Mouse (Mus musculus) T-cell, adult 2 months (primary cell): ENCODE measurements around the gene Tbc1d16.
A peak's percentile ranks its signal among the peaks of the same experiment; 100 is the strongest.

Source experiments
- DNase-seq: peaks from one replicate; pipeline ENCODE4 v3.0.0; 2022; ENCODE audit warnings: low spot score

The Tbc1d16 gene

DNA sequence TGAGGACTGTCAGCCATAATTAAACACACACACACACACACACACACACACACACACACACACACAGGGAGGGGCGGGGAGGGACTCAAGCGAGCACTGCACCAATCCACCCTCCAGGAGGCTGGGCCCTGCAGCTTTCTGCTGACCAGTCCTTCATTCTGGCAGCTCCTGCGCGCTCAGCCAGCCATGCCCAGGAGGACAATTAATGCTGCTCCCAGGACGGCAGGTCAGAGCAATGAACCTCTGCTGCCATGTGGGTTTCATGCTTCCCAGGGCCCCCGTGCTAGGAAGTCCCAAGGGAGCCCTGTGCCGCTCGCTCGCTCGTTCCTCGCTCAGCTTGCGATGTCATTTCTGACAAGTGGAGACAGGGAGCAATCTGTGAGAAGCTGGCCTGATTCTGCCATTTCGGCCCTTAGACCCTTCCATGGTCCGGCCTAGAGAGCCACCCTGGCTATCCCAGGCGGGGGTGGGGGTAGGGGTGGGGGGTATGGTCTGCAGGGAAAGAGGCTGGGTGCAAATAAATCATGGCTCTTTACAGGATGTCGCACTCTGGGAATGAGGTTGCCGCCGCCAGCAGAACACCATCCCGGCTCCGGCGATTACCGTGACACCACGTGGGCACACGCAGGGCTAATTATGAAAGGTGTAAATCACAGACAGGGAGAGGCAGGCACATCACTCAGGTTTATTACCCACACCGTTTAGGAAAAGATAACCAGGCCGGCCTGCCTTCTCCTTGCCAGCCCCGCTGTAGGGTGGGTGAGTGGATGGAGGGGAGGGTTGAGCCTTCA lies 51.7 kb downstream of the Tbc1d16 start:
- no peak for DNase-seq

DNA sequence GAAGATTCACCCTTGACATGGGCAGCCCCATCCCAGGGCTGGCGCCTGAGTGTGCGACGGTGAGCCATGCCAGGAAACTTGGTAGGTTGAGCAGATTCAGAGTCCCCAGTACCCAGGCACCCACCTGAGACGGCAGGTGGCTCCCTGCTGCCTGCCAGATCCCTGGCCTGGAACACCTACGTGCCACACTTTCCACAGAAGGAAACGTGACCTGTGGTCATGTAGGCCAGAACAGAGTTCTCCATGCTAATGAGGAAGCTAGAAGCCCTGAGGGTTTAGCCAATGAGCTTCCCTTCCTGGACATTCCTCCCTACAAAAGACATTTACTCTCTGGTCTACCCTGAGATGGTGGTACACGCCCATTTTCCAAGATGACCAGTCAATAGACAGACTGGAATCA lies 56.7 kb downstream of the Tbc1d16 start:
- no peak for DNase-seq

DNA sequence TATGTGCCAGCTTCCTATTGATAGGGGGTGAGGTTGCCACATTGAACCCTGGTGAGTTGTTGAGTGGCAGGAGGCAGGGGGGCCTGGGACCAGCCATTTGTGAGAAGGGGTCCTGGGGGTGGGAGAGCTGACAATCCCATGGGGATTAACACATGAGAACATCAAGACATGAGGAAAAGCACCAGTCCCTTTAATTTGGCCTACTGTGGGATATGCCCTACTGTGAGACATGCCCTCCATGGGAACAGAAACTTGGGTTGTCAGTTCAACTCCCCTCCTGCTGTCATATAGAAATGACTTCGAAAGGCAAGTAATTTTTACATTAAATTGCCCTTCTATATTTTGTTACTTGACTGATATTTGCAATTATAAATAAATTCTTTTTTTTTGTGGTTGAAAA lies 59.4 kb downstream of the Tbc1d16 start:
- DNase-seq, result no peak

DNA sequence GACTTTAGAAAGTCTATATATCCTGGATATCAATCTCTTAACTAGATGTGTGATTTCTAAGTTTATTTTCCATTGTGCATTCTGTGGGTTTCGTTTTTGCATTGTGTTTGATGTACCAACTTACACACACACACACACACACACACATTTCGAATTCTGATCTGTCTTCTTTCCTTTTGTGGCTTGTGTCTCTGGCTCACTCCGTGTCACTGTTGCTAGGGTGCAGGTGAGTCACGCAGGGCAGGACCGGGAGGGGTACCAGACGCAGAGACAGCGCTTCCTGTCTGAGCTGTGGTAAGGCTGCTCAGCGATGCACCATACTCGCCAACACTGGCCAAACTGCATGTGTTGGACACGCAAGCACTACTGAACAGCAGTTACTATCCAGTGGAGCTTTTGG lies 62.3 kb downstream of the Tbc1d16 start:
- peak; percentile 94 for DNase-seq

DNA sequence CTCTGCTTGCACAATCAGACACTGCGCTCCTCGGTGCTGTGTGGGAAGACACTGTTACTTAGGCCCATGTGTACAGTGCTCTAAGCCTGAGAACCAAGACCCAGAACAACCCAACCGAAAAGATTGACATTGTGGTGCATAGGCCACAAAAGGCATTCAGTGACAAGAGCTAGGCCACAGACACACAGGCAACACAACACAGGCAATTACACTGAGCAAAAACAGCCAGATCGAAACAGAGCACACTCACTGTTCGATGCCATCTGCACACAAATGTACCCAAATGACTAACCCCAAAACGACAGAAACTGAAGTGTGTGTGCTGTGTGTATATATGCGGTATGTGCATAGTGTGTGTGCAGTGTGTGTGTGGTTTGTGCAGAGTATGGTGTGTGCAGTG lies 63.9 kb downstream of the Tbc1d16 start:
- no peak for DNase-seq

DNA sequence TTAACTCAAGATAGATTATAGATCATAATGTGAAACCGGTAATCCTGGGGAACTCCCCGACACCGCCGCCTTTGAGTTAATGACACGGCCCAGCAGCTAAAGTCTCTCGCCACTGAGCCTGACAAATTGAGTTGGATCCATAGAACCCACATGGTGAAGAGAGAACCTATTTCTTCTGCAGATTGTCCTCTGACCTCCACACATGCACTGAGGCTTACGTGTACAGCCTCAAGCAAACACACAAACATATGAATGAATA lies 64.6 kb downstream of the Tbc1d16 start:
- DNase-seq, result no peak

DNA sequence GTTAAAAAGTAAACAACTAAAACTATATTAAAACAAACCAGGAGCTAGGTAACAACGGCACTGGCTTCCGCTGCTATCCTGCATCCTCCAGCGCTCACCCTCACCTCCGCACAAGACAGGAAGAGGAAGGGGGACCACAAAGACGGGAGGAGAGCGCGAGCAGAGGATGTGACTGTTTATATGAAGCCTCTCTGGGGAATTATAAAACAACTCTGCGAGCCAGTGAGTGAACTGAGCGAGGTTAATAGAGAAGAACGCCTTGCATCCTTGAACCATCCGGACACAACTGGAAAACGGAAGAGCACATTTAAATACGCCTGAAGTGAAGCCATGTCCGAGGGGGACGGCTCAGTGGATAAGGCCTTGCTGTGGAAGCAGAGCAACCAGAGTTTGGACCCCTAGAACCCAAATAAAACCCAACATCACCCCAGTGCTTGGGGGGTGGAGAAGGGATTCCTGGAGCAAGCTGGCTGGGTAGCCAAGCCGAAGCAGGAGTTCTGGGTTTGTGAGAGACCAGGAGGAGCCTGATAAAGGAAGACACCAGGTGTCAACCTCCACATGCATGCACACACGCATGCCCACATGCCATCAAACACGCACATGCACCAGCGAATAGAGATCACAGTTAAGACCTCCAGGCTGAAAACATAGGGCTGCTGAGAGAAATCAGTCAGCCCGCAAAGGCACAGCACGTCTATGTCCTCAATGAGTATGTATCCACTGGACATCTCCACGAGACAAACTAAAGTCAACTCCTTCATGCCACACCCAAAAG lies 65.2 kb downstream of the Tbc1d16 start:
- DNase-seq, result peak; percentile 74

DNA sequence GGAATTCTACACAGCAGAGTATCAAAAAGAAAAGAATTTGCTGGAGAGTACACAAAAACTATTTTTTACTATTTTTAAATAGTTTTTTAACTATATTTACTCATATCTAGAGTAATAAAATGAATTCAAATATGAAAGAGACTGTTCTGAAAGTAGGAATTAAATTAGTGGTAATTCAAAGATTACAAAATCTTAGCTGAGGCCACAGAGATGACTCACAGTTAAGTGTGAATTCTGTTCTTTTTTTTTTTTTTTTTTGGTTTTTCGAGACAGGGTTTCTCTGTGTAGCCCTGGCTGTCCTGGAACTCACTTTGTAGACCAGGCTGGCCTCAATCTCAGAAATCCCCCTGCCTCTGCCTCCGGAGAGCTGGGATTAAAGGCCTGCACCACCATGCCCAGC lies 66.6 kb downstream of the Tbc1d16 start:
- DNase-seq, result no peak

DNA sequence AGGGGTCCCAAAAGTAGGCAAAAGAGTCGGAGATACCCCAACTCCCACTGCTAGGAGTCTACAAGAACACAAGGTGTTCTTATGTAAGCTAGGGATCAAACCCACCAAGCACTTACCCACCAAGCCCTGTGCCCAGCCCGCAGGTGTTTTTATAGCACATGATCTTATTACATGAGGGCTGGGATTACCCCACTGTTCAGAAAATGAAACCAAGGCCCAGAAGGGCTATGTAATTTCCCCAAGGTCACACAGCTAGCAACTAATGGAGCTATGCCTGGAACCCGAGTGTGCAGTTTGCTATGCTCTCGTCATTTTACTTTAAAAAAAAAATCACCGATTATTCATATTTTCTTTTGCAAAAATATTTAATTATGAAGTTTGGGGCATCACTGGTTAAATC lies 68.2 kb downstream of the Tbc1d16 start:
- DNase-seq, result peak; percentile 13

DNA sequence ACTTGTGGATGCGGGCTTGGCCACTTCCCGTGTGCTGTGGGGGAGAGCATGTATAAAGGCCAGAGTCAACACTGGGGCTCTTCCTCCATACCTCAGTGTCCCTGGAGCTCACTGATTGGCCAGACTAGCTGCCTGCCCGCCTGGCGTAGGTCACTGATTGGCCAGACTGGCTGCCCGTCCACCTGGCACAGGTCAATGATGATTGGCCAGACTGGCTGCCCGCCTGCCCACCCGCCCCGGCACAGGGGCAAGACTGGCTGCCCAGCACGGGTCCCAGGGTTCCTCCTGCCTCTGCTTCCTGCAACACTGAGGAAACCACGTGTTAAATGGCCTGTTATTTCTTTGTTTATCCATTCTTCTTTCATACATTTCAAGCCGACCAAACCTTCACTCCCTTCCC lies 68.8 kb downstream of the Tbc1d16 start:
- DNase-seq, result no peak

DNA sequence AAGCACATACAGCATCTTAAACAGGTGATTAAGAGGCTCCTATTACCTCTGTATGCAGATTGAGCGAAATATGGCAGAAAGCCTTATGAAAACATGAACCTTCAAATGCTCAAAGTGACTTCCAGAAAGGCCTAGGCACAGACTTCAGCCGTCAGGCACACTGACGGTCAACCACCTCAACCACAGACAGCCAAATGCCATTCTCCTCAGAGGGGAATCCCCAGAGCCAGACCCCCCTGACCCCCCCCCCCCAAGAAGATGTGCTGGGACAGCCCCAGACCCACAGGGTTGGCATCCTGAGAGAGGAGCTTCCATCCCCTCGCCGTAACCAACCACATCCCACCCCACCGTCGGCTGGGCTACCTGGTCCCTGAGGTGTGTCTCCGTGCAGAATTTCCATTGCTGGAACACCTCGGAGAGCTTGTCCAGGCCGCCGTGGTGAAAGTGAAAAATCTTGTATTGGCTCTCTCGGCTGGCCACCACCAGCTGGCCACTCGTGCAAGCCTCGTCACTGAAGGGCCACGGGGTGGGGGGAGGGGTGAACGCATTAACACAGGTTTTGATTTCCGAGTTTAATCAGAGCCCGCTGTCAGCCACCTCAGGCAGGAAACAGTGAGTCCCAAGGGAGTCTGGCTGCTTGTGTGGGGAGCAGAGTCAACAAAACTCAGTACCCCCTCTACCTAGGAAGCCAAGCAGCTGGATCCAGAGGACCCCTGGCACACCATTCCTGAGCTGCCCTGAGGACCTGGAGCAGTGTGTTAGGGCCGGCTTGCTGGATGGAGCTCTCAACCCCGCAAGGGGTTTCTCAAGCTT lies 70.7 kb downstream of the Tbc1d16 start:
- no peak for DNase-seq

DNA sequence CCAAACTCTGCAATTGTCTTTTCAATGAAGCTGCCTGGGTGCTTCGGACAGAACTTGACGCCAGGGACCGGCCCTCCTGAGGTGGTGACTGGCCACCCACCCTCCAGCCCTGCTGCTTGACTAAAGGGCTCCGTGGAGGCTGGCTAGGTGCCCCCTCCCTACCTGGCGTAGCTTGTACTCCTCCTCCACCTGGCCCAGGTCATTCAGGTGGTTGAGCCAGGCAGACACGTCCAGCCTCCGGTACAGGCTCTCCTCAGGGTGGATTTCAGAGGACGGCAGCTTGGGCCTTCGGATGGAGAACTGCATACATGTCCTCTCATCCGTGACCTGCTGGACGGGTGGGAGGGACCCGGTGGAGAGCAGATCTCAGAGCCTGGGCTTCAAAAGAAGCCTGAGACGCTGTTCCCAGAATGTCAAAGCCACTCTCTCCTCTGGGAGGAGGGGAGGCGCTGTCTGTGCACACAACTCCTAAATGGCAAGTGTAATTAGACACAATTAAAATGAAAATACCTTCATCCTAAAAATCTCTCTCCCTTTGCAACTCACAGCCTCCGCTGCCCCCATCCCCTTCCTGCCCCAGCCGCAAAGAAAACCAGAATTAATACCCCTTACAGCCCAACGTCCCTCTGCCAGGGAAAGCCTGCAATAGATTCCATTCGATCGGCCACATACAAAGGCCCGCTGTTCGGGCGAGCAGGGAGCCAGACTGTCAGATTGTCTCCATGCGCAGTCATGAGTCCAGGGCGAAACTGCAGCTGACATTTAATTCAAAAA lies 71.6 kb downstream of the Tbc1d16 start:
- no peak for DNase-seq

DNA sequence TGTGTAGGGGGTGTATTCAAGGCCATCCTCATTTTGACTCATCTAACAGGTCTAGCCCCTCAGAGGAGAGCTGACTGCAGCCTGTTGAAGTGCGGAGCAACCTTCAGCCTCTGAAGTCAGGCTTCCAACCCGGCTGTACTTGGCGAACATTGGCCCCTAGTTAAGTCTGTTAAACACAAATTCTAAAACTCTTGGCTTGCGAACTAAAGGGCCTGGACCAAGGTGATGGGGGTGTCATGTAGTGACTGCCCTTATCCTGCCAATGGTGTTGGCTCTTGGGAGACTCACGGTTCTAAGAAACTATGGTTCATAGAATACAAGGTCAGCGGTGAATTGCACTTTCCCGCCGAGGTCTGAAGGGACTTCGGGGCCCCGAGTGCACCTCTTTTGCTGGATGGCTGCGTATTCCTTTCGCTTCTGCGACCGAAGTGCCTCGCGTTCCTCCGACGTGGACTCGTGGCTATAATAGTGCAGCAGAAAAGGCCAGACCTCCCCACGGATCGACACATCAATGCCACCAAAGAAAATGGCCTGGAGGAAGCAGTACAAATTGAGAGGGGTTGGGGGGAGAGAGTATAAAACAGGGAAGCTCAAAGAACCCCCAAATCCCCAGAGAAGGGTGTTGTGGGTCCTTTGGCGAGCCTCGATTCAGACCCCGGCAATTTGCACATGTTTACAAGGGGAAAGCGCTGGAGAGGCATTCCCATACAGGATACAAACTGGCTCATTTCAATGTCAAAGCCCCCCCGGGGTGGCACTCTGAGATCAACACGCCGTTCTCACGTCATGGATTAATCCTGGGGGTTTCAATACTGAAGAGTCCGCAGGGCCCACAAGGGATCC lies 72.4 kb downstream of the Tbc1d16 start:
- no peak for DNase-seq

DNA sequence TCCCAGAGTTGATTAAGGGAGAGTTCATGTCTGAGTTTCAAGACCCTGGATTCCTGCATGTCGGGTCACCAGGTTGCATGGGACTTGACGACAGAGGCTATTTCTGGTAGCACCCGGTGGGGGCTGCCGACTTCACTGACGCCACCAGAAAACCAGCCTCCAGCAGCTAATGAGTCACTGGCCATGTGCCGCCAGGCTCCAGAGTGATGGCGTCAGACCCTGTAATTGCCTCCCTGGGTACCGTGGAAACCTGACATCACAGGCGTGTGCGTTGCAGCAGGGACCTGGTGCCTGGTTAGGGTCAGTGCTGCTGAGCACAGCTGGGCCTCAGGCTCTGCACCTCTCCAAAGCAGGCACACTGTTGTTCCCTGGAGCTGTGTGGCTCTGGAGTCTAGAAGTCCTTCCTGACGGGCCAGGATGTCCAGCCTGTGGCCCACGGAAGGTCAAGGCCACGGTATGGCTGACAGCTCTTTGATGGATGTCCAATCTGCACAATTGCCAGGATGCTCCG lies 75.9 kb downstream of the Tbc1d16 start:
- no peak for DNase-seq

DNA sequence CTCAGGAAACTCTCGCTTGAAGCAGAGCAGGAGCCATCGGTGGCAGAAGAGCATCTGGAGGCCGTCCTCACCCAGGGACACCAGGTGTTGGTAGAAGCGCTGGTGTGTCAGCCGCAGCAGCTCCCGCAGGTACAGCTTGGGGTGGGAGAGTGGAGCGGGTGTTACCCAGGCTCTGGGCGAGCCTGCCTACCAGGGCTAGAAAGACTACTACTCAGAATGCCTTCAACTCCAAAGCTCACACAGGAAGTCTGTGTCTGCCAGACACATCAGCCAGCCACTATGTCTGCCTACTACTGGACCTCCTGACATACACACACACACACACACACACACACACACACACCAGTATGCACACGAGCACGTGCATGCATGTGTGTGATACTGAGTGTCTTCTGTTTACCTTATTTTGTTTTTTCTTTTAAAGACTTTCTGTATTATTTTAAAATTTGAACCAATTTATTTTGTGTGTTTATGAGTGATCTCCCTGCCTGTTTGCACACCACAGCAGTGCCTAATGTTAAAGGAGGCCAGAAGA lies 77.2 kb downstream of the Tbc1d16 start:
- peak; percentile 32 for DNase-seq

DNA sequence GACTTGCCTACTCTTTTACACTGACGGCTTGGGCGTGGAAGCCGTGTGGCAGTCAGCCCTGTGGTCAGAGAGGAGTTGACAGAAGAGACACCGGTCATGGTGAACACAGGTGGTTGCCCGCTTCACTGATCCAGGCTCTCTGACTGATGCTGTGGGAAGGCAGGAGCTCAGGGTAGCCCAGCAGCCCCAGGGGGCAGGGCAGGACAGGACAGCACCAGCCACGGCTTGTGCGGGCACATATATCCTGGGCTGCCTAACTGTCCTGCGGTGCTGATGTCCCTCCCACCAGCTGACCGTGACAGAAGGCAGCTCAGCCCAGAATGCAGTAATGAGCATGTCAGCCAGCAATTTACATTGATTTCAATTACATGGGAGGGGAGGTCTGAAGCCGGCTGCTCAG lies 77.9 kb downstream of the Tbc1d16 start:
- no peak for DNase-seq

DNA sequence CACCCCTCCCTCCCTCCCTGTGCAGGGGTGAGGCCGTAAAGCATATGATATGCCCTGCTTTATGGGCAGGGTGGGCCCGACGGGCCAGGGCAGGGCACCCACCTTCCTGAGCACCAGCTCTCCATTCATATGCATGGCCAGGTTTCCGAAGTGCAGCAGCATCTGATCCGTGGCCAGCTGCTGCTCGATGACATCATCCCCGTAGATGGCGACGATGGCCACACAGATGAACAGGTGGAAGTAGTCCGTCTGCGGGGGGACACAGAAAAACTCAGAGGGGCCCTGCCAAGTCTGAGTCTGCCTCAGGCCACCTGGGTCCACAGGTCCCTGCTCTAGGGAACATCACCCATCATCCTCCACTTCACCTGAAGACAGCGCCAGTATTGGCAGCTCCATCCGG lies 79.5 kb downstream of the Tbc1d16 start:
- no peak for DNase-seq

DNA sequence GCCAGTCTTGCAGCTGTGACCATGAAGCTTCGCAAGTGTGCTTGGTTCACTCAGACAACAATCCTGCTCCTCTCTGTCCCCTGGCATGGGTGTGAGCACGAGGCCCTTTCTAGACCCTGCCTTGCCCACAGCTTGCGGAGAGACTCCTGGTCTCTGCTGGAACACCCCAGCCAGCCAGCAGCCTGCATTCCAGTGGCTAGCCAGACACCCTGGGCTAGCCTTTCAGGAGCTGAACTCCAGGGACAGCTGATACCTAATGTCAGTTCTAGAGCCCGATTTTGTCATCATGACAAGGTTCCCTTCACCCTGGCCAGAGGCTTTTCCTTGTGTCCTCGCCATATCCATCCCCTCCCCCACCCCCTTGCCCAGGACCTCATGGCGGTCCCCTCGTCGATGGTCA lies 81.1 kb downstream of the Tbc1d16 start:
- DNase-seq, result no peak

DNA sequence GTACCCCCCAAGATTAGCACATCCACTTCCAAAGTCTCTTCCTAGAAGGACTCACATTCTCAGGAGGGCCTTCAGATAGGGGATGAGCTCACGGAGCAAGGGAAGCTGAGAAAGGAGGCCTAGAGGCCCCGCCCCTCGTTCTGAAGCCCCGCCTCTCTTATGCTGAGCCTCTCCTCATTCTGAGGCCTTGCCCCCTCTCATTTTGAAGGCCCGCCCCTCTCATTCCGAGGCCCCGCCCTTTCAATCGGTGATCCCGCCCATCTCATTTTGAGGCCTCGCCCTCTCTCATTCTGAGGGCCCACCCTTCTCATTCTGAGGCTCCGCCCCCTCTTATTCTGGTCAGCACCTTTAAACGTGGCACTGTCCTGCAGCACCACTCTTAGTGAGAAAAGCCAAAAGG lies 82.2 kb downstream of the Tbc1d16 start:
- no peak for DNase-seq

DNA sequence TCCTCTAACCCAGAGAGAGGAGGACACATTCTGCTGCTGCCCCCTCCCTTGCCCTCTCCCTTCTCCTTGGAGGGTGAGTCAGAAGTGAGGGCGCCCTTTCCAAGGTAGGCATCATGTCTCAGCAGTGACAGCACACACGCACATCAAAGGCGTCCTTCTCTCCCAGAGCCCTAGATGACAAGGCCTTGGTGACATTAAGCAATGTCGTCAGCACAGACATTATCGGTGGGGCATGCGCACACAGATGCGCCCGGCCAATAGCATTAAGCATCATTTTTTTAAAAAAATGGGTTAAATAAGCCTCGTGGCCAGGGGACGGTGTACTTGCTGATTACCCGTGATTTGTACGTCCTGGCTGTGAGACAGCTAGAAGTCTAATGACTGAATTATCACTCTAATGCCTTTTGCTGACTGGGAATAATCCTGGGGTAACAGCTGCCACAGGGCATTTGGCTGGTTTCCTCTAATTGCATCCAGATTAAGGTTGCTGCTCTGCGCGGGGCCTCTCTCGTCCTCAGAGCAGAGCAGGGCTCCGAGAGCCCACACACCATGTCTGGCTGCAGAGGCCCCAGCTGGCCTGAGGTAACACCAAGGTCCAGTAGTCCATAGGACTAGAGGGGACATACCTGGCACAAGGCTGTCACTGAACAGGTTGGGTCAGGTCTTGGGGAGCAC lies 83.4 kb downstream of the Tbc1d16 start:
- no peak for DNase-seq
